Mouse (Mus musculus): ENCODE results near the gene Ppp1r11. TPM values are rescaled to one million over a fixed set of nuclear protein-coding genes. Genes with fewer than 3 reads are reported as not detected.

Gene Ppp1r11
- total RNA-seq, 2 experiments from 2014 or later = 52.2 to 57.7 TPM

DNA sequence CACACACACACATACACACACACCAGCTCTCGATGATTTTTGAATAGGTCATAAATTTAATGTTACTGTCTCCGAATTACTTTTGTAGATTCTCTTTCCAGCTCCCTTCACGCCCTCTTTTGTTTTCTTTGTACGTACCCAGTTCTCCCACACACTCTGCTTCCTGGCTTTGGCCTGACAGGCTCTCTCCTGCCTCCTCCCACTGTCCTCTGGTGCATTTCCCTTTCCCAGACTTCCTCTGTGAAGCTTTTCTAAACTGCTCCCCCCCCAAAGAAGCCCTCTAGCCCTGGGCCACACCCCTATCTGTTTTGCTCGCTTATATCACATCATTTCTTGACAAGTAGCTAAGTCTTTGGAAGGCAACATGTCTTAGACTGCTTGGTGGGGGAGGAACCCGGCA, 21.3 kb downstream of the Ppp1r11 start:
- TF ChIP-seq CTCF (IDR thresholded peaks at IDR 0.05) = no peak
- no peak overlapping the region for H3K27ac ChIP-seq

DNA sequence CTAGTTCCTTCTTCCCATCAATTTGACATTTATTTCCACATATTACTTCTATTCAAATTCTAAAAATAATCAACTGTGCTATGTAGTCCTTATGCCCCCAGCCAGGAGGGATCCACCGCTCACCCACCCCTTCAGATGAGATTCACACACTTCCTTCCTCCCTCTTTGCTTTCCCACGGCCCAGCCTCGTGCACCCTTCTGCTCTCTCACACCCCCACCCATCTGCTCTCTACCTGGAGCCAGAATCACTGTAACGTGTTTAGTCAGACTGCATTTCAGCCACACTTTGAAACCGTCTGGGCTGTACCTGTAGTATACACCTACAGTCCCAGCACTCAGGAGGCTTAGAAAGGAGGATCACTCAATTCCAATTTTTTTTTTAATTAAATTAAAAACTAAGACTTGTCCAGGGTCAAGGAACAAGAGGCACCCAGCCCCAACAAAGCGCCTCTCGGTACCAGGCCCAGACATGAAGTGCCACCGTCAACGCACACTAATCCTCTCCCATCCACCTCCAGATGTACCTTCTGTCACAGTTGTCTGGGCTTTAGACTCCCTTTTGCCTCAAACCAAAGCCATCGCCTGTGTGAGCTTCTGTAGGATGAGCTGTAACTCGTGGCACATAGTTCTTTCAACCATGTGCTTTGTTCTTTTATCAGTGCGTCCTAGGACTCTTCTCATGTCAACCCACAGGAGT, 22.2 kb downstream of the Ppp1r11 start:
- intact Hi-C loops (cut with DNase I) = no loop called here
- no peak for TF ChIP-seq CTCF (IDR thresholded peaks at IDR 0.05)
- DNase-seq = no peak
- no peak overlapping the region for H3K4me3 ChIP-seq
- no peak overlapping the region for H3K27ac ChIP-seq

More for the DNA sequence above, 21.3 kb downstream of the Ppp1r11 start:
- DNase-seq = no peak
- intact Hi-C loops (cut with DNase I) = no loop called here
- no peak overlapping the region for H3K4me3 ChIP-seq

DNA sequence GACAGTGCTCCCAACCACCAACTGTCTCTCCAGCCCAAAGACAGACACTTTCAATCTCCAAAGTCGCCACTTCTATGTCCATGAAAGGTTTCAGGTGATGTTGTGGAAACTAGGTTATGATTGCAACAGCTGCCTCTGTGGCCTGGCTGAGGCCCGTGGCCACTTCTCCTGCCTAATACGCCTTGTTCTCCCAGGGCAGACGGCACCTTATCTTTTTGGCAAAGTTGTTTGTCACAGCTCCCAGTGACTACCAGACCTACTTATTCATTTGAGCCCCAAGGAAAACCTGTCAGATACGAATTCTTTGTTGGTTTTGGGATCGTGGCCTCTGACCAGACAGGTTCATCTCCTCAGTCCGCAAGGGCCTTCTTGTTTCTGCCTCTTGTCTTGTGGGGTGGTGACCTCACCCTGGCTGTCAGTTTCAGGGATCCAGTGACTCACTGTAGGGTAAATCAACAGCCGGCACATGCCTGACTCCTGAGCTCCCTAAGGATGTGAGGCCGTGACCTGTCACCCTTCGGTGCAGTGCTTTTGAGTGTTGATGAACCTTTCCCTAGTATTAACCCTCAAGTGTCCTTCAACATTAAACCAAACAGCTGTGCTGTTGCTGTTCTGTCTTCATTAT, 23.9 kb downstream of the Ppp1r11 start:
- intact Hi-C loops (cut with DNase I) = no loop called here
- no peak for DNase-seq
- Histone ChIP-seq H3K27ac (no peak overlapping the region), H3K4me3 (no peak overlapping the region)
- no peak for TF ChIP-seq CTCF (IDR thresholded peaks at IDR 0.05)

DNA sequence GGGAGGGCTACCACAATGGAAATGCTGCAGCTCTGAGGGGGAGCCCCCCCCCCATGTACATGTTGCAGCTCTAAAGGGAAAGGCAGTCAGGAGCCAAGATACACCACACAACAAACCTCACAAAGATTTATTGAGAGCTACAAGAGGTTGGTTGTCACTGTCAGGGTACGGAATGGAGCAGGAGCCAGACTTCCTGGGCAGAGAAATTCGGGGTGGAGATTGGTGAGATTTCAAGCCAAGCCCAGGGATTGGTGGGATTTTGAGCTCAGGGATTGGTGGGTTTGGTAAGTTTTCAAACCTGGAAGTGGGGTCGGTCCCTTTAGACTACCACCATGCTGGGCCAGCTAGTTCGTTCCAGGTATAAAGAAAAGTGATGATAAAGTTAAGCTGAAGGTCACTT, 28.1 kb downstream of the Ppp1r11 start:
- H3K27ac ChIP-seq = no peak overlapping the region
- no peak for DNase-seq
- H3K4me3 ChIP-seq = no peak overlapping the region
- no peak for TF ChIP-seq CTCF (IDR thresholded peaks at IDR 0.05)
- intact Hi-C loops (cut with DNase I) = no loop called here

DNA sequence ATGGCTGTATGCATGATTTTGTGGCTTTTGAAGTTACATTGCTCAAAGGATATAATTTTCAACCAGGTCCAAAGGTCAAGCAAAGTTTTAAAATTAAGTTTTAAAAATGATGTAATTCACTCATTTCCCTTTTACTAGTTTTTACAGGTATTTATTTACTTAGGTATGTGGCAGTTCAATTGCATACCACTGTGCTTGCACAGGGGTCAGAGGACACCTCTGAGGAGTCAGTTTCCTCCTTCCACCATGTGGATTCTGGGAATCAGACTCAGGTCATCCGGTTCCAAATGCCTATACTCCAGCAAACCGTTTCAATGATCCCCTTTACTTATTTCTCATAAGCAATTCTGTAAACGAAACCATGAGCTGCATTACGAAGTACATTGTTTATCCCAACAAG, 28.8 kb downstream of the Ppp1r11 start:
- intact Hi-C loops (cut with DNase I) = no loop called here
- Histone ChIP-seq H3K27ac (no peak overlapping the region), H3K4me3 (no peak overlapping the region)
- TF ChIP-seq CTCF (IDR thresholded peaks at IDR 0.05) = no peak
- DNase-seq = no peak

DNA sequence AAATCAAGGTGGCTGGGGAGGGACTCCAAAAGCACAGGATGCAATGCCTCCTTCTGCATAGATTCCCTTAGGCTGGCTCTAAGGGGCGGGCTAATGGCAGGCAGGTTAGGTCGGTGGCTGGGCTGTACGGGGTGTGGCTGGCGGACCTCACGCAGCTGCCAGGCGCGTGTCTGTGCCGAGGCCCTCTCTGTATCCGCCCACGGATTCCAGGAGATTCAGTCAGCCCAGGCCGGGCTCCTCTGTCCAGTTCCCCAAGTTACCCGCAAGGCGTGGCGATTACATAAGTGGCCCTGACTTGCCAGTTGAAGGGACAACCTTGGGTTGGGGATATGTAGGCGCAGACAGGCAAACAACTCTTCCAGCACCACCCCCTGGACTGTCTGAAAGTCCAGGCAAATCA, 31.3 kb downstream of the Ppp1r11 start:
- TF ChIP-seq CTCF (IDR thresholded peaks at IDR 0.05) = no peak
- H3K4me3 ChIP-seq = no peak overlapping the region
- intact Hi-C loops (cut with DNase I) = no loop called here
- no peak for DNase-seq
- H3K27ac ChIP-seq = no peak overlapping the region

DNA sequence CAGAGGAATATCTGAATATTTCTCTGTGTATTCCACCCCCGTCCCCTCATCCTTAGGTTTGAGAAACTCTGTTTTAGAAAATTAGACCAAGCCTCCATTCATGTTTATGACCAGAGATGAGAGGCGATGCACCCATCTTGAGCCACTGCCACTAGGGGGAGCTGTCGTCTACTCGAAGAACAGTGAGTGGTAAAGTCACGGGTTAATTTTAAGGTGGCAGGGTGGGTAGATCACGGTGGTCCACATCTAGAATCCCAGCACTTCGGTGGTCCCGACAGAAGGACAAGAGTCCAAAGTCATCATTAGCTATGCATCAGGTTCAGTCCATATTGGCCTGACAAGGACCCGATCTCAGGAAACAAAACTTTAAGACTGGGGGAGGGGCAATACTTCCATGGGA, 36.5 kb downstream of the Ppp1r11 start:
- H3K27ac ChIP-seq = no peak overlapping the region
- intact Hi-C loops (cut with DNase I) = loop anchor here (2.0 to 5.0 kb wide), 2 partner anchors 82 to 132 kb away; partner anchors contain the start of gene Gabbr1
- H3K4me3 ChIP-seq = no peak overlapping the region
- DNase-seq = peak; percentile 52
- peak; percentile 73 for TF ChIP-seq CTCF (IDR thresholded peaks at IDR 0.05)

DNA sequence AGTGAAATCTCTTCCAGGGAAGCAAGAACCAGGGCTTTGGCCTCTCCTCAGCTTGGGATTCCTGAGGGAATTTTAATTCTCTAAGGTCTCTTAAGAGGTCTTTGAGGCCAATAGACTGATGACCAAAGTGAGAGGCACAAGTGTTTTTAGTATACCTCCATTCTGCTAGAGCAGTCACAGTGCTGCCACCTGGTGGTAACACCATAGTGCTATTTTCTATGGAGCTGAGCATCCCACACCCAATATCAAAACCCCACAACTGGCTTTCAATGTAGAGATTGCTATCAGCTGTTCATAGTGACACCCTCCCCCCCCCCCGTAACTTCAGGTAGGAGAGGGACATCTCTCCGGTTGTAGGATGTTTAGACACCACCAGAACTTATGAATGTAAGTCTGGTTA, 37.4 kb downstream of the Ppp1r11 start:
- DNase-seq = peak; percentile 75

DNA sequence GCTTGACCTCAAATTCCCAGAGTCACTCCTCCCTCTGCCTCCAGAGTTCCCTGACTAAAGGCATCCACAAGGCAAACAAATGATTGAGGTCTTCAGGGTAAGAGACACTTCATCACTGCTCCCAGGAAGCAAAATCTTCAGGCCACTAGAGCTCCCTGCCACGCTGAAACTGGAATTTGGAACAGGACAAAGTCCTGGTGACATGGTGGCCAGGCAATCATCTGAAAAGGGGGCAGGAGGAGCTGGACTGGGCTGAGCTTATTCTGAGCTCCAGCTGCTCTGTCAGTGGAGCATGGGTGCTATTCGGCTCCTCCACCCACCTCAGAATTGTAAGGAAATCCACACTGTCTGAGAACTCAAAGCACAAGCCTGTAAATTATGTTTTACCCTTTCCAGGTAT, 39.5 kb downstream of the Ppp1r11 start:
- no peak overlapping the region for H3K4me3 ChIP-seq
- no peak overlapping the region for H3K27ac ChIP-seq
- no peak for TF ChIP-seq CTCF (IDR thresholded peaks at IDR 0.05)
- no peak for DNase-seq
- intact Hi-C loops (cut with DNase I) = no loop called here

More for the DNA sequence above, 37.4 kb downstream of the Ppp1r11 start:
- H3K4me3 ChIP-seq = no peak overlapping the region
- intact Hi-C loops (cut with DNase I) = loop anchor here (2.0 kb wide), 1 partner anchor 83 kb away; no protein-coding TSS in a partner anchor
- H3K27ac ChIP-seq = no peak overlapping the region
- peak; percentile 86 for TF ChIP-seq CTCF (IDR thresholded peaks at IDR 0.05)

DNA sequence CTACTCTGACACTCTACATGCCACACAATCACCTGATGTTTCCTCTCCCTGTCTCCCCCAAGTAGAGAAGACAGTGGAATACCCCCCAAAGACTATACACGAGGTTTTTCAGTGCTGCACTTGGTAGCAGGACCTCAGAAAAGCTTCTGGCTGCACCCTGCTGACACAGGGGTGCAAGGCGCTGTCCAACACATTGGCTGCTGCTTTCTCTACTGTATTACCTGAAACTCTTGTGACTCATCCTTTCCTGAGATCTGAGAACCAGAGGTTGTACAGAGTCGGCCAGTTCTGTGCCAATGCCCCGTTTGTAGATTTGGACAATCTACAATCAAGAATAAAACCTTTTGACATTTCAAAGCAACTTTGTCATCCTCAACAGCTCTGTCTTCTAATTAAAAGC, 41.7 kb downstream of the Ppp1r11 start:
- DNase-seq = no peak
- Histone ChIP-seq H3K27ac (no peak overlapping the region), H3K4me3 (no peak overlapping the region)
- no peak for TF ChIP-seq CTCF (IDR thresholded peaks at IDR 0.05)
- intact Hi-C loops (cut with DNase I) = no loop called here

DNA sequence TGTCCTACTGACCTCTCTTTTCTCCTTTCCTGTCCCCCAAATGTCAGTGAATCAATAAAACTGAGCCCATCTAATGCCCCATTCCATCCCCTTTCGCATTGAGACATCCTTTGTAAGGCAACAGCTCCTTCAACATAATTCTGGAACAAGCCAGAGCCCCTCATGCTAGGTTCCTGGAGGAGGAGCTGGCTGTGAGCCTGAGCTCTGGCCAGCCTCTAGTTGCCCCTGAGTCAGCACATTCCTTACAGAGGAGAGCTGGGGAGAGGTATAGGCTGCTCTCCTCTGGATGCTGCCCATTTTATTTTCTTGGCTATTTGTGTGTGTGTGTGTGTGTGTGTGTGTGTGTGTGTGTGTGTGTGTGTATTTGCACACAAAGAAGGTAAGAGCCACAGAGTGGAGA, 43.3 kb downstream of the Ppp1r11 start:
- no peak overlapping the region for H3K4me3 ChIP-seq
- H3K27ac ChIP-seq = no peak overlapping the region
- no peak for TF ChIP-seq CTCF (IDR thresholded peaks at IDR 0.05)
- intact Hi-C loops (cut with DNase I) = no loop called here
- no peak for DNase-seq

DNA sequence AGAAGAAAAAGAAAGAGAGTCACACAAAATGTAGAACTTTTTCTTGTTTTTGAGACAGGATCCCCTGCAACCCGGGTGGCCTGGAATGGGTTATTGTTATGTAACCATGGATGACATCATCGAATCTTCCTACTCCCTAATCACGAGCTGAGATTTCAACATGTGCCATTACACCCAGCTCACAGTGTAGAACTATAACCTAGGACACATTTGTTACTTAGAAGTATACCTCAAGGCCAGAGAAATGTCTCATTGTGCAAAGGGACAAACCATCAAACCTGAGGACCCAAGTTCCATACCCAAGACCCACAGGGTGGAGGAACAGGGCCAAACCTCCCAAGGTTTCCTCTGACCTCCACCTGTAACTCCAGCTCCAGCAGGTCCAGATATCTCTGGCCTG, 47.9 kb downstream of the Ppp1r11 start:
- no peak overlapping the region for H3K27ac ChIP-seq
- H3K4me3 ChIP-seq = no peak overlapping the region
- DNase-seq = no peak
- intact Hi-C loops (cut with DNase I) = no loop called here
- no peak for TF ChIP-seq CTCF (IDR thresholded peaks at IDR 0.05)

DNA sequence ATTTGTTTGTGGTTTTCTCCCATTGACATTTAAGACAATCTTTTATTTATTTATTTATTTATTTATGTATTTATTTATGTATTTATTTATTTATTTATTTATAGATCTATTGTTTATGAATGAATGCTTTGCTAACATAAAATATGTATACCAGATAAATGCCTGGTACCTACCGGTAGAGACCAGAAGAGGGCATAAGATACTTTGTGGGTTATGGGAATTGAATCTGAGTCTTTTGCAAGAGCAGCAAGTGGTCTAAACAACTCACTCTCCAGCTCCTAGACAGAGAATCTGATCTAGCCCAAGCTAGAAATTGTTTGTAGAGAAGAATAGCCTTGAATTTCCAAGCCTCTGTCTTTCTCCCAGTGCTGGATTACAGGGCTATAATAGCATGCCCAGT, 50.9 kb downstream of the Ppp1r11 start:
- no peak for DNase-seq
- TF ChIP-seq CTCF (IDR thresholded peaks at IDR 0.05) = peak; percentile 8; the same call in 1 of the 2 replicates
- intact Hi-C loops (cut with DNase I) = no loop called here
- H3K27ac ChIP-seq = no peak overlapping the region
- H3K4me3 ChIP-seq = no peak overlapping the region

DNA sequence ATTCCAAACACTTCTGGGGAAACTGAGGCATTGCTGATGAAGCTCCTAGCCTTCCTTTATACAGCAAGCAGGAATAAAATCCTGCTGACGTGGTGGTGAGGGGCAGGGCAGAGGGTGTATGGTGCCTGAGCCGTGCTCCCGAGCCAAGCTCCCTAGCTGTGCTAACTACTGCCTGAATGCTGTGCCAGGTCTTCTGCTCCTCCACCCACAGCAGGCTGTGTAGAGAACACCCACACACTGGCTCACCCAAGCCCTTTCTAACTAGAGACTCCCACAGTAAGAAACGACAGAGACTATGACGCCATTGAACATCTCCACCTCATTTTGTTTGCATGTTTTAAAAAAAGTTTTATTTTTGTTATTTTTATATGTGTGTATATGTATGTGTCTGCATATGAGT, 51.5 kb downstream of the Ppp1r11 start:
- no peak for DNase-seq
- intact Hi-C loops (cut with DNase I) = no loop called here
- Histone ChIP-seq H3K27ac (no peak overlapping the region), H3K4me3 (no peak overlapping the region)
- no peak for TF ChIP-seq CTCF (IDR thresholded peaks at IDR 0.05)

All from gastrocnemius, adult 2 months (tissue).